Mouse (Mus musculus): ENCODE measurements around the gene Nf1. TPM values are rescaled to one million over a fixed set of nuclear protein-coding genes. Genes with fewer than 3 reads are reported as not detected.

Gene Nf1
- polyA plus RNA-seq, 1 experiment from 2014 or later = 7.0 TPM

DNA sequence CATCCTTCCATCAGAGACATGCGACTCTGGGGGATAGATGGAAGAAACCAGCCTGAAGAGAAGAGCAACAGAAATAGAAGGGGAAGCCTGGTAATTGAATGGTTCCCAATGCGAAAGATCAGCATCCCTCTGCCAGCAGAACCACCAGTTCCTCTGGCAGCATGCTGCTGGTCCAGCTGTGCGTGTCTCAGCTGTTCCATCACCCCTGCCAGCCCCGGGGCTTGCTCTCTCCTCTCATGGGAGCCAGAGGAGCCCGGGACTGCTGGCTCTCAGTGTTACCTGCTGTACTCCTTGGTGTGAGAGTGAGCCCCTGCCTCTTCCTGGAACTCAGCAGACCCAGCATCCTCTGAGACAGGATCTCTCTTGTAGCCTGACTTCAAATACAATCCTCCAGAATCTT lies 276.4 kb downstream of the Nf1 start:
- no peaks in the 10 kb centered on the region for H3K27me3 ChIP-seq (replicated peaks)
- no peak for ATAC-seq (replicated peaks)
- WGBS = 67% methylated on average over 5 of the region's 5 CpGs

DNA sequence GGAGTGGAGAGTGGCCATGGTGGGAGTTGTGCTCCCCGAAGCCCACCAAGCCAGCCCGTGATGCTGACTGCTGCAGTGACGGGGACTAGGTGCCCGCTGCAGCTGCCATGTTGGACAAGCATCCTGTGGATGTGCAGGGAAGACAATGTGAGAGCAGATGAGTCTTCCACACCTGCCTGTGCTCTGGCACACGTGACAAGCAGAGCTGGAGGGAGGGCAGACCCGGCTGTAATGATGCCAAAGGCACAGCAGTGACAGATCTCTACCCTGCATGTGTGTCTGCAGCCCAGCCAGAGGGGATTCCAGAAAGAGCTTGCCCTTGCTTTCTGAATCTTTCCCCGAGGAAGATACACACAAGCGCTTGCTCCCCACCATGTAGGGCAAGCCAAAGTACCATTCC lies 278.5 kb downstream of the Nf1 start:
- Histone ChIP-seq H3K36me3 (replicated peaks) (peaks cover 4% of the 10 kb centered on the region; the same call in 1 of the 2 replicates), H3K9ac (no peak overlapping the region), H3K27ac (no peak overlapping the region), H3K4me3 (no peak overlapping the region), H3K4me2 (no peak overlapping the region), H3K4me1 (peaks cover 4% of the 10 kb centered on the region; the same call in 1 of the 2 replicates), H3K27me3 (replicated peaks) (no peaks in the 10 kb centered on the region), H3K9me3 (no peaks in the 10 kb centered on the region)
- WGBS = 90% methylated on average over 8 of the region's 8 CpGs
- no peak for ATAC-seq (replicated peaks)

More for the DNA sequence above, 276.4 kb downstream of the Nf1 start:
- H3K9ac ChIP-seq = no peak overlapping the region
- no peaks in the 10 kb centered on the region for H3K36me3 ChIP-seq (replicated peaks)
- H3K4me2 ChIP-seq = no peak overlapping the region
- no peak overlapping the region for H3K27ac ChIP-seq
- peaks cover 21% of the 10 kb centered on the region for H3K4me1 ChIP-seq
- H3K9me3 ChIP-seq = no peaks in the 10 kb centered on the region
- no peak overlapping the region for H3K4me3 ChIP-seq

DNA sequence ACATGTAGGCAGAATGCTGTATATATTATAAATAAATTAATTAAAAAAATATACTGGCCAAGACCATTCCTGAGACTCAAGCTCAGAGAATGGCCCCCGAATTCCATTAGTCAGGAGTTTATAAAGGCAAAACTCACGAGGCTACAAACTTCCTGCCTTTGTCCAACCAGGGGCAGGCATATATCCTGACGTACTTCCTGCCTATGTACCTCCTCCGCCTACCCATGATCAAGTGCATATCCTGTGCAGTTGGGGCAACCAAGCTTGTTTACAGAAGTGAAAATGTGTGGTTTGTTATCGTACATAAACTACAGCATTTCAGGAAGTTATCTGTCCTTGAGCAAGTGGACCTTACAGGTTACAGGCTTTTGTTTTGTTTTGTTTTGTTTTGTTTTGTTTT lies 283.5 kb downstream of the Nf1 start:
- Histone ChIP-seq H3K27me3 (replicated peaks) (no peaks in the 10 kb centered on the region), H3K9ac (no peak overlapping the region), H3K4me3 (no peak overlapping the region), H3K4me1 (no peaks in the 10 kb centered on the region), H3K4me2 (no peak overlapping the region), H3K27ac (no peak overlapping the region), H3K9me3 (no peaks in the 10 kb centered on the region), H3K36me3 (replicated peaks) (peaks cover 4% of the 10 kb centered on the region; the same call in 1 of the 2 replicates)
- 84% methylated on average over 5 of the region's 5 CpGs for WGBS
- ATAC-seq (replicated peaks) = no peak

DNA sequence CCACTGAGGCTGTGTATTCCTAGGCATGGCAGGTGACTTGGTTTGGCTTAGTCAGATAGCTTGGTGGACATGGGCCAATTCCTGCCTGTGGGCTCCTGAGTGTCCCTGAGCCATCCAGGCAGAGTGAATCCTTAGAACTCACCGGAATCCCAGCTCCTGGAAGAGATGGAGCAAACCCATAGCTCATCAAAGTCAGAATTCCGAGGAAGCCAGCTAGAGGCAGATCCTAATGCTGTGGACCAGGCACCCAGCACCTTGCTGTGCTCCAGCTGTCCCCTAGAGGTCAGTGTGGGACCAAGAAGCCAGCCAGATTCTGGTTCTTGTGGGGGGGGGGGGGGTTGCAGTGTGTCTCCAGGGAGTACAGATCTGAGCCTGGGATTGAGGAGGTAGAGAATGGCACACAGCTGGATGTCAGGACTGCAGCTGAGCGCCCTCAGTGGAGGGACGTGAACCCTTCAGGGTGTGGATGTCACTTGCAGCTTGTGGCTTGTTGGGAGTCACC lies 285.4 kb downstream of the Nf1 start:
- Histone ChIP-seq H3K4me2 (no peak overlapping the region), H3K9ac (no peak overlapping the region), H3K36me3 (replicated peaks) (peaks cover 4% of the 10 kb centered on the region; the same call in 1 of the 2 replicates), H3K27me3 (replicated peaks) (no peaks in the 10 kb centered on the region), H3K27ac (no peak overlapping the region), H3K4me3 (no peak overlapping the region), H3K4me1 (no peaks in the 10 kb centered on the region), H3K9me3 (no peaks in the 10 kb centered on the region)
- no peak for ATAC-seq (replicated peaks)
- 18% methylated on average over 4 of the region's 4 CpGs for WGBS

DNA sequence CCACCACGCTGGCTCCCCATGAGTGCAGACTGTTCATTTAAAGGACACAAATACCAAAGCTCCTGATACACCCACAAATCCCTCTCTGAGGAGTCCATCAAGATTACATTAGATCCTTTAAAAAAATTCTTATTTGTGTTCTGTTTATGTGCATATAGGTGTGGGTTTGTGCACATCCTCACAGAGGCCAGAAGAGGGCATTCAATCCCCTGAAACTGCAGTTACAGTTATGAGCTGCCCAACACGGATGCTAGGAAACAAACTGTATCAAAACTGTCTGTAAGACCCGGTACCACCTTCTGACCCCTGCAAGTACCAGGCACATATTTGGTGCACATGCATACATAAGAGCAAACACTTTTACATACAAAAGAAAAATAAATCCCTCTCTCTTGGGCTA lies 289.2 kb downstream of the Nf1 start:
- Histone ChIP-seq H3K4me2 (no peak overlapping the region), H3K36me3 (replicated peaks) (no peaks in the 10 kb centered on the region), H3K4me1 (no peaks in the 10 kb centered on the region), H3K4me3 (no peak overlapping the region), H3K9me3 (no peaks in the 10 kb centered on the region), H3K9ac (no peak overlapping the region), H3K27me3 (replicated peaks) (no peaks in the 10 kb centered on the region), H3K27ac (no peak overlapping the region)
- no peak for ATAC-seq (replicated peaks)
- 75% methylated on average over 3 of the region's 3 CpGs for WGBS

DNA sequence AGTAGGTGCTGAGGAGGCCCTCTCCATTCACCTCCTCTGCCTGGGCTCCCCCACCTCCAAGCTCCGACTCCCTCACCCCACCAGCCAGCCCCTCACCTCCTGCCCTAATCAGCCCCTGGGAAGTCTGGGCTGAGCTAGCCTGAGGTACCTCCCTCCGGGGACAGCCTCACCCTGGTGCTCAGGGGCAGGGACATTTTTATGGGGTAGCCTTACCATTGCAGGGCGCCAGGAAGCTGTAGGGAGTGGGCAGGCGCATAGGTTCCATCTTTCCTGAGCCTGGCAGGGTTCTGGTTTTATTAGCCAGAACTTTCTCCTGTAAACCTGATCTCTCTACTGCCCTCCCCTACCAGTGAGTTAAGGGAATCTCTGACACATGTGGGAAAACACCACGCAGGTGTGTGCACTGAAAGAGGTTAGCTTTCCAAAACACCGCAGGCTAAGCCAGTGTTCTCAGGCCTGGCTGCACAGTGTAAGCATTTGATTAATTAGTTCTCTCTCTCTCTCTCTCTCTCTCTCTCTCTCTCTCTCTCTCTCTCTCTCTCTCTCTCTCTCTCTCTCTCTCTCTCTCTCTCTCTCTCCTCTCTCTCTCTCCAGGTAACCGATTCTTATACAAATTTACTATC lies 290.4 kb downstream of the Nf1 start:
- H3K4me3 ChIP-seq = no peak overlapping the region
- H3K9ac ChIP-seq = no peak overlapping the region
- H3K27me3 ChIP-seq (replicated peaks) = no peaks in the 10 kb centered on the region
- 83% methylated on average over 7 of the region's 7 CpGs for WGBS
- no peaks in the 10 kb centered on the region for H3K36me3 ChIP-seq (replicated peaks)
- H3K27ac ChIP-seq = no peak overlapping the region
- ATAC-seq (replicated peaks) = no peak
- no peaks in the 10 kb centered on the region for H3K4me1 ChIP-seq
- no peaks in the 10 kb centered on the region for H3K9me3 ChIP-seq
- H3K4me2 ChIP-seq = no peak overlapping the region

DNA sequence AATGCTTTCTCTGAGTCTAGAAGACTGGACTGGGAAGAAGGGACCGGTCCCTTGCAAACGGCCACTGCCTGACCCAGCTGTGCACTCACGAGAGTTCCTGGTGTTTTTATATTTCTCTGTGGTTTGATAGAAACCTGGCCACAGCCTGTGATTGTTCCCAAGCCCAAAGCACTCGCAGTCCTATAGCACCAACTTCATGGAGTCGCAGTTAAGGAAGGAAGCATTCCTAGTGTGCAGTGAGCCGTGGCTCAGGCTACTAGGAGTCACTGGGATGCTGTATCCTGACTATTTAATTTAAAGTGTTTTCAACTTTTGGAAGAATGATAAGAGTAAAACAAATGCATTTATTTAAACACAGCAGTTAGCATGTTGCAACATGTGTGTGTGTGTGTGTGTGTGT lies 291.0 kb downstream of the Nf1 start:
- WGBS = 30% methylated on average over 6 of the region's 6 CpGs
- Histone ChIP-seq H3K4me1 (no peaks in the 10 kb centered on the region), H3K36me3 (replicated peaks) (no peaks in the 10 kb centered on the region), H3K4me3 (no peak overlapping the region), H3K9me3 (no peaks in the 10 kb centered on the region), H3K27ac (no peak overlapping the region), H3K9ac (no peak overlapping the region), H3K27me3 (replicated peaks) (no peaks in the 10 kb centered on the region), H3K4me2 (no peak overlapping the region)
- ATAC-seq (replicated peaks) = no peak

Other genes with a start within 250 kb of the Nf1 start
- gene Ksr1, start 193.3 kb upstream of the Nf1 start, polyA plus RNA-seq (2015; fragmentation: Nextera tagmentation; extraction: Ambion mirVana) = 5.1 and 6.1 TPM in 2 replicates
- 463 and 505 TPM in 2 replicates for gene Wsb1, start 85.0 kb upstream of the Nf1 start, polyA plus RNA-seq (2015; fragmentation: Nextera tagmentation; extraction: Ambion mirVana)
- not detected in 2 replicates for gene Gm9964, start 42.8 kb upstream of the Nf1 start, polyA plus RNA-seq (2015; fragmentation: Nextera tagmentation; extraction: Ambion mirVana)
- 5.3 and 5.4 TPM in 2 replicates for gene Omg, start 164.4 kb downstream of the Nf1 start, polyA plus RNA-seq (2015; fragmentation: Nextera tagmentation; extraction: Ambion mirVana)
- 0.14 TPM in 1 of 2 replicates, not detected in the other for gene Evi2b, start 184.1 kb downstream of the Nf1 start, polyA plus RNA-seq (2015; fragmentation: Nextera tagmentation; extraction: Ambion mirVana)
- gene Evi2, start 190.9 kb downstream of the Nf1 start, polyA plus RNA-seq (2015; fragmentation: Nextera tagmentation; extraction: Ambion mirVana) = 0.43 and 0.74 TPM in 2 replicates
- 2.9 and 3.3 TPM in 2 replicates for gene Evi2a, start 190.9 kb downstream of the Nf1 start, polyA plus RNA-seq (2015; fragmentation: Nextera tagmentation; extraction: Ambion mirVana)